Mouse (Mus musculus) frontal cortex, postnatal 14 days (tissue): ENCODE measurements around the gene Ano8.
A peak's percentile ranks its signal among the peaks of the same experiment; 100 is the strongest.
"Not testable (repeated sequence)": the region's sequence is repeated elsewhere in the genome, so short reads cannot be mapped to it uniquely, and the experiment has no call there.

Experiments
- DNase-seq, 2 experiments: peaks; one replicate each; pipeline ENCODE4 v3.0.0; 2022; ENCODE audit warnings: low spot score in 2 of 2

Gene Ano8

DNA sequence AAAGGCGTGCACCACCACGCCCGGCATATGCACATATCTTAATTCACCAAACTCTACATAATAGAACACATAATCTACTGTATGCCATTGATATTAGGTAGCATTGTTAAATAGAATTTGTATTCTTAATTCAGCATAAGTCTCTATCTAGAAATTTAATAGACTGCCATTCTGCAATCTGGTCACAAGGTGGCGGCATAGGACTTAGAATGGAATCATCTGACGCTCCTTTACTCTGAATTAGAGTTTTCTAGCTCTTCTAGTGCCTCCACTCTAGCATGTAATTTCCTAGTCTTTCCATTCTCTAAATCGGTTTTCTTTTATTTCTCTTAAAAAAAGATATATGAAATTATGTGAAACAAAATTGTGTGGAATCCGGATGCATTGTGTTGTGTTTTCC, 44.4 kb downstream of the Ano8 start:
- DNase-seq, result peak in 1 of 2 experiments; percentile 22

DNA sequence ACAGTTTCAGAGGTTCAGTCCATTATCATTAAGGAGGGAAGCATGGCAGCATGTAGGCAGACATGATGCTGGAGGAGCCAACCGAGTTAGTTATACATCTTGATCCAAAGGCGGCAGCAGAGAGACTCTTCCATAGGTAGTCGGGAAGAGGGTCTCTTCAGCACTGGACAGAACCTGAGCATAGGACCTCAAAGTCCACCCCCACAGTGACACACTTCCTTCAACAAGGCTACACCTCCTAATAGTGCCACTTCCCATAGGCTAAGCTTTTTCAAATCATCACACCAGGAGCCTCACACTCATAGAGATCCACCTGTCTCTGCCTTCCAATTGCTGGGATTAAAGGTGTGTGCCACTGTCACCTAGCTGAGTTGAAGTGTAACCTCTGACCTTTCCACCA, 48.7 kb downstream of the Ano8 start:
- DNase-seq, result no peak

- DNase-seq, result not testable (repeated sequence)
Measured at GRCm38 (mm10) chr8:71432935-71433334, 52.8 kb downstream of the Ano8 start.
